Mouse (Mus musculus): ENCODE measurements around the gene Crhr1.
A peak's percentile ranks its signal among the peaks of the same experiment; 100 is the strongest.

Crhr1 gene

GRCm38 (mm10) chr11:104132580-104133441 is at the start of gene Crhr1:
TSS of gene Crhr1 (plus strand) at chr11:104132855.
- no peak for DNase-seq

GRCm38 (mm10) chr11:104083248-104083647 is 49.4 kb upstream of the Crhr1 start:
- DNase-seq, result no peak

- no peak for DNase-seq
Measured at GRCm38 (mm10) chr11:104083716-104084115, 48.9 kb upstream of the Crhr1 start.

- DNase-seq, result no peak
Measured at GRCm38 (mm10) chr11:104088519-104088918, 44.1 kb upstream of the Crhr1 start.

- DNase-seq, result no peak
Measured at GRCm38 (mm10) chr11:104090769-104091168, 41.9 kb upstream of the Crhr1 start.

GRCm38 (mm10) chr11:104095151-104095550 is 37.5 kb upstream of the Crhr1 start:
- DNase-seq, result no peak

GRCm38 (mm10) chr11:104096536-104096935 is 36.1 kb upstream of the Crhr1 start:
- DNase-seq, result no peak

- no peak for DNase-seq
Measured at GRCm38 (mm10) chr11:104099542-104099941, 33.1 kb upstream of the Crhr1 start.

- DNase-seq, result no peak
Measured at GRCm38 (mm10) chr11:104102641-104103040, 30.0 kb upstream of the Crhr1 start.

- no peak for DNase-seq
Measured at GRCm38 (mm10) chr11:104106329-104106728, 26.3 kb upstream of the Crhr1 start.

GRCm38 (mm10) chr11:104106969-104107368 is 25.7 kb upstream of the Crhr1 start:
- DNase-seq, result no peak

GRCm38 (mm10) chr11:104110366-104110765 is 22.3 kb upstream of the Crhr1 start:
- no peak for DNase-seq

GRCm38 (mm10) chr11:104111851-104112250 is 20.8 kb upstream of the Crhr1 start:
- no peak for DNase-seq

GRCm38 (mm10) chr11:104113699-104114098 is 19.0 kb upstream of the Crhr1 start:
- no peak for DNase-seq

- peak; percentile 35 for DNase-seq
Measured at GRCm38 (mm10) chr11:104114690-104115089, 18.0 kb upstream of the Crhr1 start.

- no peak for DNase-seq
Measured at GRCm38 (mm10) chr11:104118356-104118755, 14.3 kb upstream of the Crhr1 start.

- no peak for DNase-seq
Measured at GRCm38 (mm10) chr11:104122966-104123365, 9.7 kb upstream of the Crhr1 start.

GRCm38 (mm10) chr11:104123479-104123878 is 9.2 kb upstream of the Crhr1 start:
- no peak for DNase-seq

- DNase-seq, result no peak
Measured at GRCm38 (mm10) chr11:104124582-104124981, 8.1 kb upstream of the Crhr1 start.

- no peak for DNase-seq
Measured at GRCm38 (mm10) chr11:104129466-104129865, 3.2 kb upstream of the Crhr1 start.

- no peak for DNase-seq
Measured at GRCm38 (mm10) chr11:104130721-104131647, 1.7 kb upstream of the Crhr1 start.

- no peak for DNase-seq
Measured at GRCm38 (mm10) chr11:104131756-104132155, 899 bp upstream of the Crhr1 start.

GRCm38 (mm10) chr11:104133442-104133983 is 858 bp downstream of the Crhr1 start:
- DNase-seq, result no peak
